Mouse (Mus musculus) hindbrain, embryonic 14.5 days (tissue): ENCODE data around the gene Trpc4. TPM values are rescaled to one million over a fixed set of nuclear protein-coding genes. Genes with fewer than 3 reads are reported as not detected.

ENCODE experiments used
- ATAC-seq: fragments of 200-750 bp; cut with Nextera tagmentation; 2 replicates; pipeline ENCODE4 v1.8.0; 2017; ENCODE audit warnings: moderate number of reproducible peaks, mild to moderate bottlenecking, moderate TSS enrichment, moderate library complexity; ENCODE audit not compliant: low FRiP score
- DNase-seq: peaks from one replicate; pipeline ENCODE4 v3.0.0-alpha.2; 2015; ENCODE audit warnings: low spot score
- H3K27ac ChIP-seq: fragments of 300-500 bp; sonication (generic); 2 replicates; pipeline ENCODE4 v1.5.1; 2014; ENCODE audit warnings: mild to moderate bottlenecking, moderate library complexity
- H3K27me3 ChIP-seq: fragments of 300-500 bp; sonication (generic); 2 replicates; pipeline ENCODE4 v1.6.1; 2014; ENCODE audit warnings: mild to moderate bottlenecking, low read length, mixed read lengths; ENCODE audit not compliant: control insufficient read depth, insufficient read depth
- H3K36me3 ChIP-seq: fragments of 300-500 bp; sonication (generic); replicated peaks from 2 replicates; pipeline ENCODE4 v1.6.1; 2014; ENCODE audit not compliant: control insufficient read depth, insufficient read depth
- H3K4me1 ChIP-seq: fragments of 300-500 bp; sonication (generic); replicated peaks from 2 replicates; pipeline ENCODE4 v1.6.1; 2014; ENCODE audit warnings: antibody characterized with exemption, low read length, mixed read lengths; ENCODE audit not compliant: control insufficient read depth, insufficient read depth
- H3K4me2 ChIP-seq: fragments of 300-500 bp; sonication (generic); replicated peaks from 2 replicates; pipeline ENCODE4 v1.6.1; 2014; ENCODE audit warnings: mild to moderate bottlenecking, moderate library complexity
- H3K4me3 ChIP-seq: fragments of 300-500 bp; sonication (generic); replicated peaks from 2 replicates; pipeline ENCODE4 v1.5.1; 2014; ENCODE audit warnings: mild to moderate bottlenecking, low read length
- H3K9ac ChIP-seq: fragments of 300-500 bp; sonication (generic); 2 replicates; pipeline ENCODE4 v1.6.1; 2014
- H3K9me3 ChIP-seq: fragments of 300-500 bp; sonication (generic); 2 replicates; pipeline ENCODE4 v1.6.1; 2016; ENCODE audit warnings: low read length; ENCODE audit not compliant: control insufficient read depth
- WGBS: fragments of 180-500 bp; shearing (Covaris S2); extraction: QIAGEN DNeasy Blood & Tissue Kit; methylation state at CpG from one replicate; pipeline ENCODE4 v1.1.7; 2014; 5-methylcytosine and 5-hydroxymethylcytosine counted together
- polyA plus RNA-seq: library from polyadenylated mRNA; unstranded; fragments of >200 nt; fragmentation: Nextera tagmentation; extraction: Ambion mirVana; gene quantifications from 2 replicates; pipeline ENCODE4 v1.2.1, GENCODE M21; 2014

The Trpc4 gene
- polyA plus RNA-seq, 1 experiment from 2014 or later: 4.8 TPM

GRCm38 (mm10) chr3:54190932-54191668, 35.3 kb downstream of the Trpc4 start:
- Histone ChIP-seq H3K27ac (no peak overlapping the region), H3K27me3 (no peaks in the 10 kb centered on the region), H3K9ac (no peak overlapping the region), H3K4me3 (no peak overlapping the region), H3K36me3 (no peaks in the 10 kb centered on the region), H3K9me3 (no peaks in the 10 kb centered on the region), H3K4me2 (no peak overlapping the region), H3K4me1 (no peaks in the 10 kb centered on the region)
- no peak for ATAC-seq
- 83% methylated on average over 6 of the region's 6 CpGs for WGBS
- no peak for DNase-seq

GRCm38 (mm10) chr3:54201231-54201630, 45.4 kb downstream of the Trpc4 start:
- no peak for DNase-seq
- H3K9me3 ChIP-seq: no peaks in the 10 kb centered on the region
- no peaks in the 10 kb centered on the region for H3K27me3 ChIP-seq
- no peak for ATAC-seq
- H3K27ac ChIP-seq: no peak overlapping the region
- no peak overlapping the region for H3K4me3 ChIP-seq
- H3K9ac ChIP-seq: no peak overlapping the region
- no peaks in the 10 kb centered on the region for H3K4me1 ChIP-seq
- H3K4me2 ChIP-seq: no peak overlapping the region
- 90% methylated on average over 5 of the region's 5 CpGs for WGBS
- H3K36me3 ChIP-seq: no peaks in the 10 kb centered on the region

- H3K27me3 ChIP-seq: no peaks in the 10 kb centered on the region
- H3K9ac ChIP-seq: no peak overlapping the region
- 92% methylated on average over 5 of the region's 5 CpGs for WGBS
- H3K4me1 ChIP-seq: no peaks in the 10 kb centered on the region
- ATAC-seq (no peak), DNase-seq (no peak)
- H3K4me2 ChIP-seq: no peak overlapping the region
- H3K27ac ChIP-seq: no peak overlapping the region
- H3K9me3 ChIP-seq: no peaks in the 10 kb centered on the region
- no peaks in the 10 kb centered on the region for H3K36me3 ChIP-seq
- no peak overlapping the region for H3K4me3 ChIP-seq
Observed at GRCm38 (mm10) chr3:54204386-54204785, 48.6 kb downstream of the Trpc4 start.

GRCm38 (mm10) chr3:54210112-54210511, 54.3 kb downstream of the Trpc4 start:
- Histone ChIP-seq H3K9ac (no peak overlapping the region), H3K27ac (no peak overlapping the region), H3K9me3 (no peaks in the 10 kb centered on the region), H3K4me2 (no peak overlapping the region), H3K27me3 (no peaks in the 10 kb centered on the region), H3K4me1 (no peaks in the 10 kb centered on the region), H3K4me3 (no peak overlapping the region), H3K36me3 (no peaks in the 10 kb centered on the region)
- no peak for DNase-seq
- WGBS: 62% methylated on average over 3 of the region's 3 CpGs
- no peak for ATAC-seq

GRCm38 (mm10) chr3:54211441-54211840, 55.6 kb downstream of the Trpc4 start:
- H3K36me3 ChIP-seq: no peaks in the 10 kb centered on the region
- ATAC-seq (no peak), DNase-seq (no peak)
- WGBS: 76% methylated on average over 1 of the region's 1 CpGs
- H3K4me2 ChIP-seq: no peak overlapping the region
- H3K9me3 ChIP-seq: no peaks in the 10 kb centered on the region
- H3K27me3 ChIP-seq: no peaks in the 10 kb centered on the region
- no peaks in the 10 kb centered on the region for H3K4me1 ChIP-seq
- H3K9ac ChIP-seq: no peak overlapping the region
- H3K27ac ChIP-seq: no peak overlapping the region
- H3K4me3 ChIP-seq: no peak overlapping the region

GRCm38 (mm10) chr3:54222549-54222948, 66.7 kb downstream of the Trpc4 start:
- no peak overlapping the region for H3K4me2 ChIP-seq
- H3K4me1 ChIP-seq: no peaks in the 10 kb centered on the region
- no peaks in the 10 kb centered on the region for H3K27me3 ChIP-seq
- no peaks in the 10 kb centered on the region for H3K36me3 ChIP-seq
- DNase-seq (no peak), ATAC-seq (no peak)
- no peak overlapping the region for H3K9ac ChIP-seq
- WGBS: 62% methylated on average over 8 of the region's 8 CpGs
- H3K4me3 ChIP-seq: no peak overlapping the region
- H3K27ac ChIP-seq: no peak overlapping the region
- H3K9me3 ChIP-seq: no peaks in the 10 kb centered on the region

- no peak overlapping the region for H3K4me3 ChIP-seq
- 64% methylated on average over 4 of the region's 4 CpGs for WGBS
- H3K27me3 ChIP-seq: no peaks in the 10 kb centered on the region
- 0 out of 2 replicates have a peak, but pooled peaks cover 3% of the 10 kb centered on the region for H3K9me3 ChIP-seq
- no peak overlapping the region for H3K9ac ChIP-seq
- no peaks in the 10 kb centered on the region for H3K4me1 ChIP-seq
- no peak for ATAC-seq
- DNase-seq: no peak
- no peak overlapping the region for H3K27ac ChIP-seq
- no peaks in the 10 kb centered on the region for H3K36me3 ChIP-seq
- H3K4me2 ChIP-seq: no peak overlapping the region
Observed at GRCm38 (mm10) chr3:54228463-54228862, 72.6 kb downstream of the Trpc4 start.

GRCm38 (mm10) chr3:54238891-54239290, 83.1 kb downstream of the Trpc4 start:
- Histone ChIP-seq H3K36me3 (no peaks in the 10 kb centered on the region), H3K4me3 (no peak overlapping the region), H3K4me1 (no peaks in the 10 kb centered on the region), H3K27ac (no peak overlapping the region), H3K9ac (no peak overlapping the region), H3K4me2 (no peak overlapping the region), H3K9me3 (peaks cover 8% of the 10 kb centered on the region; the same call in 1 of the 2 replicates), H3K27me3 (no peaks in the 10 kb centered on the region)
- DNase-seq (no peak), ATAC-seq (no peak)
- 77% methylated on average over 5 of the region's 5 CpGs for WGBS

- DNase-seq (no peak), ATAC-seq (no peak)
- H3K4me1 ChIP-seq: no peaks in the 10 kb centered on the region
- no peak overlapping the region for H3K4me3 ChIP-seq
- no peaks in the 10 kb centered on the region for H3K27me3 ChIP-seq
- 95% methylated on average over 7 of the region's 7 CpGs for WGBS
- no peaks in the 10 kb centered on the region for H3K36me3 ChIP-seq
- peaks cover 8% of the 10 kb centered on the region; the same call in 1 of the 2 replicates for H3K9me3 ChIP-seq
- no peak overlapping the region for H3K9ac ChIP-seq
- no peak overlapping the region for H3K27ac ChIP-seq
- no peak overlapping the region for H3K4me2 ChIP-seq
Observed at GRCm38 (mm10) chr3:54239426-54239825, 83.6 kb downstream of the Trpc4 start.

GRCm38 (mm10) chr3:54243136-54243535, 87.3 kb downstream of the Trpc4 start:
- H3K9me3 ChIP-seq: peaks cover 8% of the 10 kb centered on the region; the same call in 1 of the 2 replicates
- H3K27me3 ChIP-seq: no peaks in the 10 kb centered on the region
- no peak overlapping the region for H3K27ac ChIP-seq
- H3K4me2 ChIP-seq: no peak overlapping the region
- ATAC-seq: no peak
- no peak overlapping the region for H3K4me3 ChIP-seq
- 85% methylated on average over 1 of the region's 1 CpGs for WGBS
- DNase-seq: no peak
- H3K9ac ChIP-seq: no peak overlapping the region
- H3K36me3 ChIP-seq: no peaks in the 10 kb centered on the region
- H3K4me1 ChIP-seq: no peaks in the 10 kb centered on the region
